Mouse (Mus musculus): ENCODE data around the gene Rab17.

Rab17 gene

DNA sequence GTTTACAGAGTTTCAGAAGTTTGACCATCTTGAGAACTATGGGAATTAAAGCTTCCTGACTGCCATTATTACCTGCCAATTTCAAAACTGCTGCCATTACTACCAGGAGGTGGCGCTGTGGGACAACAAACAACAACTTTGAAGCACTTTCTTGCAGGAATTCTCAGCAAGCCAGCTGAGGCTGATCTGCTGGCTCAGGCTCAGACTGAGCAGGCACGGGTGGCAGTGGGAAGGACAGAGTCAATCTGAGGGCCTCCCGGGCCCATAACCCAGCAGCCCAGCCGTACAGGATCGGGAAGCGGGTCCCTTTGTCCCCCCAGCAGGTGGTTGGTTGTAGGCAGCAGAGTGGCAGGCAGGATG, 40.9 kb downstream of the Rab17 start:
- DNase-seq (ENCODE audit: low read depth, low spot score), result peak; percentile 93

DNA sequence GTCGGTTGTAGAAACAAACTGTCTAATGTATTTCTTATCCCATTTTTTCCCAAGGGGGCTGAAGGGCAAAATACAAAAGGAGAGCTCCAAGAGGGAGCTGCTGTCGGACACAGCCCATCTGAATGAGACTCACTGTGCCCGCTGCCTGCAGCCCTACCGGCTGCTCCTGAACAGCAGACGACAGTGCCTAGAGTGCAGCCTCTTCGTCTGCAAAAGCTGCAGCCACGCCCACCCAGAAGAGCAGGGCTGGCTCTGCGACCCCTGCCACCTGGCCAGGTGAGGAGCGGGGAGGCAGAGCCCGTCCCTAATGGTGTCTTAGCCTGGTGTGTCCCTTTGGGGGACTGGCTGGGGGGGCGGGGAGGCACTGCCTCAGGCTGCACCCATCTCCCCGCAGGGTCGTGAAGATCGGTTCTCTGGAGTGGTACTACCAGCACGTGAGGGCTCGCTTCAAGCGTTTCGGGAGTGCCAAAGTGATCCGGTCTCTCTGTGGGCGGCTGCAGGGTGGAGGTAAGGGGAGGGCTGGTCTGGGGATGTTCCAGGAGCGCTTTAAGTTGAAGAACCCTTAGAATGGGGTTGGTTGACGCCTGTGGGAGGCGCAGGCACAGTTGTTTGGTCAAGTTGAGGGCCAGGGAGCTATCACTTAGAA, 41.4 kb downstream of the Rab17 start:
- no peak for DNase-seq (ENCODE audit: low read depth, low spot score)

DNA sequence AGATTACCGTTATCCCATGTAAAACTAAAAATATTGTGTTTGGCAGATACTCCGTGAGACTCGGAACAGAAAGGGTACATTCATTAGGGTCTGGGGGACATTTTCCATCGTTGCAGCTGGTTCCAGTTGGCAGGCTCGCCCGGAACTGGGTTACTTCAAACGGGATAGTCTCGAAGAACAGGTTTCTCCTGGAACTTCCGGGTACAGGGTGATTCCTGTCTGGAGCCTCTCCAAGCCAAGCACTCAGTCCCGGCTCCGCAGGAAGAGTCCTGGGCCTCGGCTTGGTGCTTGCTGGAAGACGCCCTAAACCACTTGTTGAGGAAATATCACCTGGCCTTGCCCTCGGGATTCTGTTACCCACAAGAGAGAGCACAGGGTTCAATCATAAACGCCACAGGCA, 42.2 kb downstream of the Rab17 start:
- no peak for DNase-seq (ENCODE audit: low read depth, low spot score)

DNA sequence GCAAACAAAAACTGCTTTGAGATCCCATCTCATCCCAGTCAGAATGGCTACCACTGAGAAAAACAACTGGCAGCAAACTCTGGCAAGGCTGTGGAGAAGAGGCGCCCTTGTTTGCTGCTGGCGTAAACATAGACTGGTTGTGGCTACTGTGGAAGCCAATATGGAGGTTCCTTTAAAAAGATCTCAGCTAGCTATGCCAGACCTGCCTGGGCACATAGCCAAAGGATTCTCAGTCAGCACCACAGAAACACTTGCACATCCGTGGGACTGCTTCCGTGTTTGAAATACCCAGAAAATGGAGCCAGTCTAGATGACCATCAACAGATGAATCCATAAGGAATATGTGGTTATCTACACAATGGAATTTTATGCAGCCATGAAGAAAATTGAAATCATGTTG, 43.4 kb downstream of the Rab17 start:
- no peak for DNase-seq (ENCODE audit: low read depth, low spot score)

DNA sequence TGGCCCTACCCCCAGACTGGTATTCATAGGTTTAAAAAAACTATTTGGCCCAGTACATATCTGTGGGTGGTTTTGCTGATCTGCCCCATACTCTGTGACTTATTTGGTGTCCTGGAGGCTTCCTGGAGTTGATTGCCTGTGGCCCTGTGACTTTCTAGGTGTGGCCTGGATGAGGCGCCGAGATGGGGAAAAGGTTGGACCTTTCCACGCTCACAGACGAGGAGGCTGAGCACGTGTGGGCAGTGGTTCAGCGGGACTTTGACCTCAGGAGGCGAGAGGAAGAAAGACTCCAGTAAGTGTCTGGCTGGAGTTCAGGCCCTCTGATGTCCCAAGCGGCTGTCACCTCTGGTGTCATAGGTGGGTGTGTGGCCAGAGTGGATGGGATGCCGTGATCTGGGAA, 47.8 kb downstream of the Rab17 start:
- no peak for DNase-seq (ENCODE audit: low read depth, low spot score)

DNA sequence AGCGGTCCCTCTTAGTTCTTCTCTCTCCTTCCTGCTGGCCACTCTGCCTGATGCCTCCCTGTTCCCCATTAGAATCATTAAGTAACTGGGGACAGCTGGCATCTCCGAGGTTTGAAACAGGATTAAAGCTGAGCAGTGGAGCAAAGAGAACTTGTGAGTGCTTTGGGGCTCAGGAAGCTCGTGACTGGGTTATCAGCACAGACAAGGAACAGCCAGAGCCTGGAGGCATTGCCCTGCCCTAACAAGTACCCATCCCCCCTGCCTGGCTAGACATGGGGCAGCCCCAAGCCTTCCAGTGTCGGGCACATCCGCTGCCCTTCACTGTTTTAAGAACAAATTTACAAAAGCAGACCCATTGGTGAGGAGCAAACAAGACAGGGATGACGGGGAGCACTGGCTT, 52.0 kb downstream of the Rab17 start:
- DNase-seq (ENCODE audit: low read depth, low spot score), result no peak

DNA sequence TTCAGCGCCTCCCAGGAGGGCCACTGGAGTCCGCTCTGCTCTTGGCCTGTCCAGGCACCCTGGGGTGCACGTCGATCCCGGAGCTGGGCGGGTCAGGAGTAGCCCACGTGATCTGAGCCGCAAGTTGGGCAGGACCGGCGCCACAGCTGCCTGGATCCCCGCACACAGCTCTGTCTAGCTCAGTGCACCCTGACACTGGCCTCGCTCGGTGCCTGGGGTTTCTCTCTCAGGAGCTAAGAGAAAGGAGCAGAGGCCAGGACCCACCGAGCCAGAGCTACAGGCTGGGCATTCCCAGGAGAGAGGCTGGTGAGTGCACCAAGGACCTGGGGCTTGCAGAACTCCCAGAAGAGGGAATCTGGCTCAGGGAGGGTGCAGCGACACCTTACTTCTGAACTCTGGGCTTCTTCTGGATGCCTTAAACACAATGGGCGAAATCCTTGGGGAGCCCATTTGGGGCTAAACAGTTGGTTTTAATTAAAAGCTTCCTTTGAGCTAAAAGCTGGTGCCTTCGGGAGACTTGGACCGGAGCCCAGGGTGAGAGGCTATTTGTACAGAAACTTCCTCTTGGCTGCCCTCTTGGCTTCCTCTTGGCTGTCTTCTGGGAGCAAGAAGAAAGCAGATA, 54.4 kb downstream of the Rab17 start, which contains the start of gene Mlph:
Gene Mlph (plus strand): TSS at position 138 of the 622 bp plus-strand sequence.
- no peak for DNase-seq (ENCODE audit: low read depth, low spot score)

DNA sequence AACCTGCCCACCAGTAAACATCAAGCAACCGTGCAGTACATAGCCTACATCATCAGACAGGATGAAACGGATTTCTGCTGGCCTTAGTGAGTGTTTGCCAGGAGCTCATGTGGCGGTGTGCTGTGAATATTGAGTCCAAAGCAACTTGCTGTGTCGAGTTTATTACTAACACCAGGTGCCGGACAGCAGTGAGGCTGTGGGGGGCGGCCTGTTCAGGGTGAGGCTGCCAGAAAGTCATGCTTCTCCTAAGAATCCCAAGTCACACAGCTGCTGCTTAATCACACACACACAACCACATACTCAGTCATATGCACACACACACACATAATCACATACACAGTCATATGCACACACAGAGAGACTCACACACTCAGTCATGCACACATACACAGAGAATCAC, 56.2 kb downstream of the Rab17 start:
- no peak for DNase-seq (ENCODE audit: low read depth, low spot score)

DNA sequence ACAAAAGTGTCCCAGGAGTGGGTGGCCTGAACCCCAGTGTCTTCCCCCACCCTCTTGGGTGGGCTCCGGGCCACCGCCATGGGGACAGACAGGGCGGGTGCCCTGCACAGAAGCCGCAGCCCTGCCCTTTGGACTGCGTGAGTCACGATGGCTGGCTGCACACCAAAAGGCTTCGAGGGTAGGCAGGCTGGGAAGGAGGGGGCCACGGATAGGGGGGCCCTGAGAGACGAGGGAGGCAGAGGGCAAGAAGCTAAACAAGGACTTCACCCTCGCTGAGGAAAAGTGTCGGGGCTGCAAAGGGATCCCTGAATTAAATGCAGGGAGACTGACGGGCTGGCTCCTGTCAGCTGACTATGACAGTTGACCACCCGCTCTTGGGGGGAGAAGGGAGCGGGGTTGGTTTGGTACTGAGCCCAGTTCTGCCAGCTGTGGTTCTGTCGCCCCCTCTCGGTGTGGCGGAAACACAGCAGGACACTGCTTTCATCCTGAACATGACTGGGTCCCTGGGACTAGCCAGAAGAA, 59.8 kb downstream of the Rab17 start:
- no peak for DNase-seq (ENCODE audit: low read depth, low spot score)

DNA sequence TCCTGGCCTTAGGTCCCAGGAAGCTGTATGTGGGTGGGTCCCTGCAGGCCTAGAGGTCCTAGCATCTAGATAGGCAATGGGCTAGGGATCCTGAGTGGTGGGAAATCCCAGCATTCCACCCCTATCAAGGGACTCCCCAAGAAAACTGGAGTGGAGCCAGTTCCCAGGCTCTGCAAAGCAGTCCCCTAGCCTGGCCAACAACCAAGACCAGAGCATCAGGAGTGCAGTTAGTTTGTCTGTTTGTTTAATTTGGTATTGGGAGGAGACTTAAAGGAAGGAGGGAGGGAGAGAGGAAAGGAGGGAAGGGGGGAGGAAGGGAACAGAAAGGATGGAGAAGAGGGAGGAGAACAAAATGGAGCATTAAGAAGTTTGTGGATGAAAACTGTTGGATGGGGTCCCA, 60.3 kb downstream of the Rab17 start:
- DNase-seq (ENCODE audit: low read depth, low spot score), result no peak

All from forelimb bud, embryonic 11.5 days (tissue).